Mouse (Mus musculus) MEL (cell line): Measurements from ENCODE around the gene Rab21. TPM values are rescaled to one million over a fixed set of nuclear protein-coding genes. Genes with fewer than 3 reads are reported as not detected.

Experiments used
- DNase-seq: peaks from one replicate; pipeline ENCODE4 v3.0.0; 2011; ENCODE audit warnings: low read depth, low spot score
- H3K27ac ChIP-seq: 2 replicates; pipeline ENCODE4 v1.5.1; 2012; ENCODE audit warnings: low read depth, mild to moderate bottlenecking, control low read depth, low read length, moderate library complexity; ENCODE audit not compliant: control insufficient read depth
- H3K27me3 ChIP-seq, 2 experiments: fragments of 150-350 bp in 1 of 2; sonication (generic) in 1 of 2; 2 replicates each; pipeline ENCODE4 v1.6.1; 2012; ENCODE audit warnings: low read length in 2 of 2, mild to moderate bottlenecking in 2 of 2, improper control_type of control experiment in 1 of 2, moderate library complexity in 1 of 2; ENCODE audit not compliant: insufficient read depth in 2 of 2, control insufficient read depth in 1 of 2
- H3K36me3 ChIP-seq, 2 experiments: 2 replicates each; pipeline ENCODE4 v1.6.1; 2012 to 2014; ENCODE audit warnings: low read length in 2 of 2, improper control_type of control experiment in 1 of 2, inconsistent platforms in 1 of 2, mild to moderate bottlenecking in 1 of 2; ENCODE audit not compliant: insufficient read depth in 2 of 2, control insufficient read depth in 1 of 2
- H3K4me1 ChIP-seq, 2 experiments: fragments of 150-350 bp in 1 of 2; sonication (generic) in 1 of 2; 2 replicates each; pipeline ENCODE4 v1.6.1; 2012; ENCODE audit warnings: low read length in 2 of 2, improper control_type of control experiment in 1 of 2, mild to moderate bottlenecking in 1 of 2; ENCODE audit not compliant: insufficient read depth in 2 of 2, control insufficient read depth in 1 of 2
- H3K4me3 ChIP-seq, 2 experiments: fragments of 150-350 bp in 1 of 2; sonication (generic) in 1 of 2; 2 replicates each; pipeline ENCODE4 v1.5.1; 2012; ENCODE audit warnings: low read depth in 2 of 2, low read length in 2 of 2, mild to moderate bottlenecking in 2 of 2, moderate library complexity in 2 of 2, control low read depth in 1 of 2, improper control_type of control experiment in 1 of 2; ENCODE audit not compliant: control insufficient read depth in 1 of 2, insufficient read depth in 1 of 2
- H3K79me2 ChIP-seq: 2 replicates; pipeline ENCODE4 v1.6.1; 2012; ENCODE audit warnings: mild to moderate bottlenecking, low read length, moderate library complexity; ENCODE audit not compliant: control insufficient read depth, poor library complexity, insufficient read depth
- H3K9ac ChIP-seq: 2 replicates; pipeline ENCODE4 v1.6.1; 2012; ENCODE audit warnings: low read depth, mild to moderate bottlenecking, control low read depth, low read length, moderate library complexity; ENCODE audit not compliant: control insufficient read depth, poor library complexity, severe bottlenecking
- H3K9me3 ChIP-seq: fragments of 150-350 bp; sonication (generic); replicated peaks from 2 replicates; pipeline ENCODE4 v1.6.1; 2012; ENCODE audit warnings: mild to moderate bottlenecking, low read length, improper control_type of control experiment, moderate library complexity; ENCODE audit not compliant: insufficient read depth
- CHD2 ChIP-seq: IDR thresholded peaks from 2 replicates; pipeline ENCODE4 v1.6.1; 2011; ENCODE audit warnings: low read length, improper control_type of control experiment
- CTCF ChIP-seq, 3 experiments: IDR thresholded peaks in 2 of 3; conservative IDR thresholded peaks in 1 of 3; 2 replicates each; pipeline ENCODE4 v1.5.1; 2011 to 2012; ENCODE audit warnings: low read length in 3 of 3, low read depth in 2 of 3, mild to moderate bottlenecking in 2 of 3, improper control_type of control experiment in 1 of 3, inconsistent platforms in 1 of 3, mixed read lengths in 1 of 3, moderate library complexity in 1 of 3; ENCODE audit not compliant: control insufficient read depth in 1 of 3, insufficient read depth in 1 of 3, poor library complexity in 1 of 3, severe bottlenecking in 1 of 3
- ELF1 ChIP-seq: IDR thresholded peaks from 2 replicates; pipeline ENCODE4 v1.6.1; 2014; ENCODE audit warnings: low read depth, mild to moderate bottlenecking, inconsistent platforms, low read length, improper control_type of control experiment, moderate library complexity
- HCFC1 ChIP-seq: IDR thresholded peaks from 2 replicates; pipeline ENCODE4 v1.6.1; 2012; ENCODE audit warnings: low read depth, mild to moderate bottlenecking, inconsistent platforms, low read length, improper control_type of control experiment, moderate library complexity
- JUND ChIP-seq: IDR thresholded peaks from 2 replicates; pipeline ENCODE4 v1.6.1; 2011; ENCODE audit warnings: low read depth, mild to moderate bottlenecking, improper control_type of control experiment, low read length
- KAT2A ChIP-seq: conservative IDR thresholded peaks from 2 replicates; pipeline ENCODE4 v1.6.1; 2012; ENCODE audit warnings: low read depth, low read length, improper control_type of control experiment, inconsistent platforms
- MAFK ChIP-seq: IDR thresholded peaks from 2 replicates; pipeline ENCODE4 v1.6.1; 2011; ENCODE audit warnings: low read depth, mild to moderate bottlenecking, low read length, improper control_type of control experiment, borderline replicate concordance
- MAZ ChIP-seq: IDR thresholded peaks from 2 replicates; pipeline ENCODE4 v1.6.1; 2012; ENCODE audit warnings: low read depth, mild to moderate bottlenecking, inconsistent platforms, low read length, improper control_type of control experiment
- MEF2A ChIP-seq: IDR thresholded peaks from 2 replicates; pipeline ENCODE4 v1.6.1; 2014; ENCODE audit warnings: low read depth, mild to moderate bottlenecking, inconsistent platforms, low read length, improper control_type of control experiment; ENCODE audit not compliant: poor library complexity, insufficient replicate concordance, severe bottlenecking; ENCODE audit errors: extremely low read depth
- MYC ChIP-seq: IDR thresholded peaks from 2 replicates; pipeline ENCODE4 v1.6.1; 2011; ENCODE audit warnings: low read depth, mild to moderate bottlenecking, low read length, improper control_type of control experiment, moderate library complexity
- NRF1 ChIP-seq: IDR thresholded peaks from 2 replicates; pipeline ENCODE4 v1.6.1; 2014; ENCODE audit warnings: low read depth, mild to moderate bottlenecking, inconsistent platforms, low read length, improper control_type of control experiment, moderate library complexity; ENCODE audit not compliant: poor library complexity, insufficient read depth, severe bottlenecking
- POLR2A ChIP-seq, 2 experiments: IDR thresholded peaks; 2 replicates each; pipeline ENCODE4 v1.6.1; 2011 to 2012; ENCODE audit warnings: low read length in 2 of 2, mild to moderate bottlenecking in 2 of 2, control low read depth in 1 of 2, improper control_type of control experiment in 1 of 2, low read depth in 1 of 2, moderate library complexity in 1 of 2; ENCODE audit not compliant: control insufficient read depth in 1 of 2, insufficient read depth in 1 of 2, poor library complexity in 1 of 2
- SIN3A ChIP-seq: IDR thresholded peaks from 2 replicates; pipeline ENCODE4 v1.6.1; 2012; ENCODE audit warnings: low read length, improper control_type of control experiment, inconsistent platforms
- UBTF ChIP-seq: IDR thresholded peaks from 2 replicates; pipeline ENCODE4 v1.6.1; 2012; ENCODE audit warnings: low read depth, mild to moderate bottlenecking, inconsistent platforms, low read length, improper control_type of control experiment, moderate library complexity, borderline replicate concordance; ENCODE audit not compliant: insufficient read depth
- USF1 ChIP-seq: IDR thresholded peaks from 2 replicates; pipeline ENCODE4 v1.6.1; 2014; ENCODE audit warnings: low read depth, mild to moderate bottlenecking, inconsistent platforms, low read length, improper control_type of control experiment, moderate library complexity
- ZKSCAN1 ChIP-seq: IDR thresholded peaks from 2 replicates; pipeline ENCODE4 v1.6.1; 2012; ENCODE audit warnings: low read depth, mild to moderate bottlenecking, inconsistent platforms, low read length, improper control_type of control experiment, moderate library complexity
- polyA plus RNA-seq, 2 experiments: library from polyadenylated mRNA; stranded (reverse) in 1 of 2; unstranded in 1 of 2; fragments of >175 nt in 1 of 2; fragments of >200 nt in 1 of 2; gene quantifications; 2 replicates each; pipeline versions ENCODE4 v1.2.1 to v1.2.4; 2012; ENCODE audit warnings: low replicate concordance in 2 of 2, low read depth in 1 of 2; ENCODE audit not compliant: insufficient read length in 2 of 2, insufficient read depth in 1 of 2, missing spikeins in 1 of 2
- total RNA-seq: library from RNA; depleted of rRNA; stranded (reverse); fragments of 300-350 nt; gene quantifications from 2 replicates; pipeline ENCODE4 v1.2.3, GENCODE M21; 2012

Rab21 gene
- total and polyA plus RNA-seq, 3 experiments = 12.9 to 31.5 (median 20.9) TPM

DNA sequence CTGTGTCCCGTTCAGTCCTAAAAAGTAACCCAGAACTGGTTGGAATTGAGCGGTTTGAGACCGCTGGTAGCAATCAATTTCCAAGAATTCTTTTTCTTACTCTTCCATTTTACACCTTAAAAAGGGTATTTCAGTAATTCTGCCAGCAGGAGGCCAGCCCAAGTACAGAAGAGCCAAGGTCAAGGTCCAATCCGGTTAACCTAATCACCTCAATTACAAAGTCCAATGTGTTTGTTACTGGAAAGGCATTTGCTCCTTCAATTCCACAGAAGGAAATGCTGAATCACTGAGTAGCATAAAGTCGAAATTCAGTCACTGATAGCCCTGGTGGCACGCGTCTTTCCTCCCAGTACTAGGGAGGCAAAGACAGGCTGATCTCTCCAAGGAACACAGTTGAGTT is 43.7 kb upstream of the Rab21 start:
- H3K9ac ChIP-seq = no peak overlapping the region
- H3K9me3 ChIP-seq = no peaks in the 10 kb centered on the region
- no peaks in the 10 kb centered on the region for H3K27me3 ChIP-seq
- H3K36me3 ChIP-seq = peaks cover 0 to 8% of the 10 kb centered on the region in 2 experiments; a peak in 2 of 4 replicates
- peaks cover 0 to 10% of the 10 kb centered on the region in 2 experiments; a peak in 1 of 4 replicates for H3K4me1 ChIP-seq
- TF ChIP-seq CTCF (IDR thresholded peaks at IDR 0.05 in 2 of 3, conservative IDR thresholded peaks at IDR 0.05 in 1 of 3; ENCODE audit: control insufficient read depth in 1 of 3, insufficient read depth in 1 of 3, low read depth in 2 of 3, low read length in 3 of 3, poor library complexity in 1 of 3, severe bottlenecking in 1 of 3) = peak in 1 of 3 experiments; percentile 13; a peak in 1 of 6 replicates
- no peak for TF ChIP-seq SIN3A
- no peak for TF ChIP-seq NRF1
- no peak overlapping the region for H3K27ac ChIP-seq
- H3K79me2 ChIP-seq = no peaks in the 10 kb centered on the region
- no peak overlapping the region for H3K4me3 ChIP-seq
- DNase-seq = no peak

DNA sequence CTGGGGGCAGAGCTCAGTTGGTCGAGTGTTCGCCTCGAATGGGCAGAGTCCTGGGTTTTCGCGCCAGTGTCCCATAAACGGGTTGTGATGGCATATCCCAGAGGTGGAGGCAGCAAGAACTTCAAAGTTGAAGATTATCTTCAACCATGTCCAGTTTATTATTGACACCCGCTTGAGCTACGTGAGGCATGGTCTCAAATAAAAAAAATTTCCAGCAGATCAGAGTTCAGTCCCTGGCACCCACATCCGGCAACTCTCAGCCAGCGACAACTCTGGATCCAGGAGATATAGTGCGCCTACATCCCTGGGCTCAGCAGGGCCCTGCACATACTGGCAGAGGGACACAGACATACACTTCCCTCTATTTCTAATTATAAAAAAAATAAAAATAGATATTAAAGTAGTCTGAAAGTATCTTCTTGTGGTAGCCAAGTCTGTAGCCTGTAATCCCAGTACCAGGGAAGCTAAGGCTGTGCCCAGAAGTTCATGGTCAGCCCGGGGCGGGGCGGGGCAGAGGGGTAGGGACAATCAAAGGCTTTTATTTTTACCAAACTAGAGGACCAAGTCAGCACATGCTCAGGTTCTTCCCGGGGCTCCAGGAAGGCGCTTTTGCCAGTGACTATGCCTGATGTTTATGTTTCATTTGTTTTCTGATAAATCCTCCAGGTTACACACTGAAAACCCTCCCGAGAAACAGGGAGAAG is 43.0 kb upstream of the Rab21 start:
- H3K4me3 ChIP-seq = no peak overlapping the region
- peaks cover 0 to 1% of the 10 kb centered on the region in 2 experiments; a peak in 1 of 4 replicates for H3K36me3 ChIP-seq
- no peaks in the 10 kb centered on the region for H3K79me2 ChIP-seq
- H3K27ac ChIP-seq = no peak overlapping the region
- H3K9me3 ChIP-seq = no peaks in the 10 kb centered on the region
- peaks cover 0 to 6% of the 10 kb centered on the region in 2 experiments; a peak in 1 of 4 replicates for H3K4me1 ChIP-seq
- H3K9ac ChIP-seq = no peak overlapping the region
- TF ChIP-seq HCFC1 (no peak), CHD2 (no peak), MAZ (no peak), JUND (no peak), CTCF (IDR thresholded peaks at IDR 0.05 in 2 of 3, conservative IDR thresholded peaks at IDR 0.05 in 1 of 3; ENCODE audit: control insufficient read depth in 1 of 3, insufficient read depth in 1 of 3, low read depth in 2 of 3, low read length in 3 of 3, poor library complexity in 1 of 3, severe bottlenecking in 1 of 3) (no peak), MYC (no peak), USF1 (no peak), KAT2A (no peak), ELF1 (no peak), POLR2A (IDR thresholded peaks at IDR 0.05; ENCODE audit: control insufficient read depth in 1 of 2, insufficient read depth in 1 of 2, low read depth in 1 of 2, low read length in 2 of 2, poor library complexity in 1 of 2) (no peak), MAFK (no peak)
- no peak for DNase-seq
- H3K27me3 ChIP-seq = no peaks in the 10 kb centered on the region

DNA sequence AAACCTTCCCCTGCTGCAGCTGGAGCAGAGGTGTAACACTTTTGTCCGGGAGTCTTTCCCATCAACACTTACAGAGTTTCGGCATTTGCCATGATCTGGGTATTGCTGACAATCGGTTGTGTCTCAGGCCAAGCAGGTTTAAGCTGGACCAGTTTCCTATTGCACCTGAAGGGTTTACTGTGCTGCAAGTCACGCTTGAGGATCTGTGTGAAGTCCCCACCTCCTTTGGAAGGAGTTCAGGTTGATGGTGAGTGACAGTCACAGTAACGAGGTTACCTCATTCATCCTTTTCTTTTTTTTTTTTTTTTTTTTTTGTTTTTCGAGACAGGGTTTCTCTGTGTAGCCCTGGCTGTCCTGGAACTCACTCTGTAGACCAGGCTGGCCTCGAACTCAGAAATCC is 40.7 kb upstream of the Rab21 start:
- H3K27me3 ChIP-seq = no peaks in the 10 kb centered on the region
- no peak overlapping the region for H3K4me3 ChIP-seq
- H3K36me3 ChIP-seq = peaks cover 0 to 9% of the 10 kb centered on the region in 2 experiments; a peak in 2 of 4 replicates
- H3K4me1 ChIP-seq = peaks cover 1 to 9% of the 10 kb centered on the region in 2 experiments; a peak in 3 of 4 replicates
- H3K9ac ChIP-seq = no peak overlapping the region
- no peak overlapping the region for H3K27ac ChIP-seq
- DNase-seq = no peak
- no peaks in the 10 kb centered on the region for H3K9me3 ChIP-seq
- TF ChIP-seq MEF2A (no peak), ZKSCAN1 (no peak), CHD2 (no peak), UBTF (no peak), JUND (no peak)
- no peaks in the 10 kb centered on the region for H3K79me2 ChIP-seq
